Mouse (Mus musculus) kidney, postnatal 4 days (tissue): ENCODE data around the gene Zfp689.
"Not testable (repeated sequence)": the region's sequence is repeated elsewhere in the genome, so short reads cannot be mapped to it uniquely, and the experiment has no call there.

Source experiments
- DNase-seq, 2 experiments: peaks; one replicate each; pipeline ENCODE4 v3.0.0; 2021; ENCODE audit warnings: mixed read lengths in 2 of 2

The Zfp689 gene

GRCm38 (mm10) chr7:127448521-127449300, at the start of gene Zfp689:
Gene Zfp689 (minus strand): TSS chr7:127449158.
- peak; percentile 90 to 94 for DNase-seq

- peak; percentile 57 to 71 for DNase-seq
Observed at GRCm38 (mm10) chr7:127498407-127498806, 49.4 kb upstream of the Zfp689 start.

GRCm38 (mm10) chr7:127497382-127497781, 48.4 kb upstream of the Zfp689 start:
- no peak for DNase-seq

- no peak for DNase-seq
Observed at GRCm38 (mm10) chr7:127494648-127495047, 45.7 kb upstream of the Zfp689 start.

GRCm38 (mm10) chr7:127491846-127492245, 42.9 kb upstream of the Zfp689 start:
- no peak for DNase-seq

GRCm38 (mm10) chr7:127489982-127490381, 41.0 kb upstream of the Zfp689 start:
- no peak for DNase-seq

- DNase-seq, result not testable (repeated sequence)
Observed at GRCm38 (mm10) chr7:127488364-127488763, 39.4 kb upstream of the Zfp689 start.

- DNase-seq, result no peak
Observed at GRCm38 (mm10) chr7:127485416-127485815, 36.5 kb upstream of the Zfp689 start.

- no peak for DNase-seq
Observed at GRCm38 (mm10) chr7:127480321-127480720, 31.4 kb upstream of the Zfp689 start.

- peak; percentile 32 to 48 for DNase-seq
Observed at GRCm38 (mm10) chr7:127479318-127480225, 30.6 kb upstream of the Zfp689 start.

GRCm38 (mm10) chr7:127478635-127479317, 29.8 kb upstream of the Zfp689 start, which contains the start of gene Fbrs:
Gene Fbrs (plus strand): TSS chr7:127479199.
- DNase-seq, result peak; percentile 96 to 98

- peak; percentile 99 to 100 for DNase-seq
Observed at GRCm38 (mm10) chr7:127477687-127478634, 29.0 kb upstream of the Zfp689 start.

- DNase-seq, result no peak
Observed at GRCm38 (mm10) chr7:127476855-127477254, 27.9 kb upstream of the Zfp689 start.

GRCm38 (mm10) chr7:127476336-127476735, 27.4 kb upstream of the Zfp689 start:
- no peak for DNase-seq

GRCm38 (mm10) chr7:127475186-127475740, 26.3 kb upstream of the Zfp689 start:
- DNase-seq, result no peak

- no peak for DNase-seq
Observed at GRCm38 (mm10) chr7:127474378-127475070, 25.6 kb upstream of the Zfp689 start.

- peak; percentile 22 to 46 for DNase-seq
Observed at GRCm38 (mm10) chr7:127473705-127474104, 24.7 kb upstream of the Zfp689 start.

- DNase-seq, result no peak
Observed at GRCm38 (mm10) chr7:127472060-127472459, 23.1 kb upstream of the Zfp689 start.

GRCm38 (mm10) chr7:127471646-127472010, 22.7 kb upstream of the Zfp689 start:
- peak; percentile 66 to 80 for DNase-seq

- DNase-seq, result peak; percentile 89 to 95
Observed at GRCm38 (mm10) chr7:127470743-127471645, 22.0 kb upstream of the Zfp689 start.
